Mouse (Mus musculus) layer of hippocampus, adult 9-11 months (tissue): ENCODE results near the gene Tfdp2.
A peak's percentile ranks its signal among the peaks of the same experiment; 100 is the strongest.

Experiments used
- DNase-seq: peaks from one replicate; pipeline ENCODE4 v3.0.0; 2022

Gene Tfdp2

DNA sequence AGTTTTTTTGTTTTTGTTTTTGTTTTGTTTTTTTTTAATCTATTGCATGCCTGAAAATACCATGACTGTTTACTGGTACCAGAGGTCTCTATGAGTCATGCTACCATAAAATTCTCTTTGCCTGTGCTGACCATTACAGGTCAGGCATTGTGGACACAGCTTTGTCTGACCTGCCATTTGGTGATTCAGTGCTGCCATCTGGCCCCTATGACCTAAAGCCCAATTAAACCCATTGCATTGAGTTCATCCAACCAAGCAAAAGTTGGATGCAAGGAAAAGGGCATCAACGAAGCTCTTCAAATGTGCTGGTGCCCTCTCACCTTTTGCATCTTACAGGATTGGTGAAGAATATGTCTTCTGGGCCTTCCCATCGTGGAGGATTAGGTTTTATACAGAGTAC is 39.4 kb downstream of the Tfdp2 start:
- DNase-seq, result no peak

DNA sequence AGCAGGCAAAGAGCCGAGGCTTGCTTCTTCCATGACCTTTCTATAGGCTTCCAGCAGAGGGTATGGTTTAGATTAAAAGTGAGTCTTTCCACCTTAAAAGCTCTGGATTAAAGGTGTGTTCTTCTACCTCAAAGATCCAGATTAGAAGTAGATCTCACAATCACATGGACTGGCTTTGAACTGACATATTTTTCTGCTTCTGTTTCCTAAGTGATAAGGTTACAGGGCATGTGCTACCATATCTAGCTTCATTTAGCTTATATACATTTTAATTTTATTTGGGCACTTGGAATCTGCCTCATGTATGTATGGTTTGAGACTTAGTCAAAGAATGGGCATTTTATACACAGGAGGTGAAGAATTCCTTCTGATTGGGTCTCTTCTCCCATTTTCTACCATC is 41.3 kb downstream of the Tfdp2 start:
- no peak for DNase-seq

DNA sequence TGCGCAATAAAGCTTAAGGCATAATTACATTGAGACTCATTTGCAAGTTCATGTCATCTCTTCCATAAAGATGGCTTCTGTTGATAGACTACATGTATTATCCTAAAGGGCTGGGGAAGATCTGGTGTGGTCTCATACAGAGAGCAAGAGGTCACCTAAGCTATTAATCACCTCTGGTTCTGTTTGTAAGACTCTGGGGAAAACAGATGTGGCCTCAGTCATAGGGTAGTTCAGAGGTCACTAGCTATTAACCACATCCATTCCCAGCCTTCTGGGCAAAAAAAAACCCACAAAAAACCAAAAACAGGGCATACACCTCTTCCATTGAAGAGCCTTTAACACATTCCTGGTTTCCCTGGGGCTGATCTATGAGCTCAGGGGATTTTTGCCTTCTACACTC is 42.2 kb downstream of the Tfdp2 start:
- DNase-seq, result no peak

DNA sequence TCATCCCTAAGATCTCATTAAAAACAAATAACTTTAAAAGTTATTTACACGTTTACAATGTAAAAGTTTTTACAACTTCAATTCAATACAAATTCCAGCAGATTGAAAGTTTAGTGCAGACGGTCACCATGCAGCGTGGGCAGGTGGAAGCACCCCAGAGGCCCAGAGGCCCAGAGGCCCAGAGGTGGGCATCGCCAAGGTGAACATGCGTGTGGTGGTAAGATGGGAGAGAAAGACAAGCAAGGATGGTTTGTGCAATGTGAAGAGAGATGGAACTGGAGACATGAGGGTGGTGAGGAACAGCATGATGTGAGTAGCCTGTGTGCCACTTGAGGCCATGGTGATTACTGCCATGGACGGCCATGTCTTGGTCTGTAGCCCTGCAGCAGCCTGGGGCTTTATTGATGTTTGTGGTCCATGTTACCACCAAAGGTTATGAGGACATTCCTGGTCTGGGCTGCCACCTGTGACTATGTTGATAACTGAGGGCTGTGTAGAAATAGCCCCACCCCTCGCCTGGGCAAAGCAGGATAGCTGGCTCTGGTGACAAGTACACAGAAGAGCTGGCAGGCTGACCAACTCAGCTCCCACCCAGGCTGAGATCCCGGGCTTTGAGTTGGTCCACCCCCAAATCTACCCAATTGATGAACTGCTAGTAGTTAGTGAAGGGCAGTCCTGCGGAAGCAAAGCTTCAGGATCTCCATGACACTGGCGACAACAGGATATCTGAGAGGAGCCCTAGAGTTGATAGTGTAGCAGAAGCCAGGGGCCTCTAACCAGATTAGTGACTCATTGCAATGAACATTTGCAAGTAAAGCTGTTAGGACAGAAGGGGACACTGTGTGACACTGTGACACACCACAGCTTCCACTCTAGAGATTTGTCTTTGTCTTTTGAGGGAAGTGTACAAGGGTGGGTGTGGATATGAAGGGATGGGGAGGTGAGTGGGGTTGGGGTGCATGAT is 45.3 kb downstream of the Tfdp2 start:
- no peak for DNase-seq

DNA sequence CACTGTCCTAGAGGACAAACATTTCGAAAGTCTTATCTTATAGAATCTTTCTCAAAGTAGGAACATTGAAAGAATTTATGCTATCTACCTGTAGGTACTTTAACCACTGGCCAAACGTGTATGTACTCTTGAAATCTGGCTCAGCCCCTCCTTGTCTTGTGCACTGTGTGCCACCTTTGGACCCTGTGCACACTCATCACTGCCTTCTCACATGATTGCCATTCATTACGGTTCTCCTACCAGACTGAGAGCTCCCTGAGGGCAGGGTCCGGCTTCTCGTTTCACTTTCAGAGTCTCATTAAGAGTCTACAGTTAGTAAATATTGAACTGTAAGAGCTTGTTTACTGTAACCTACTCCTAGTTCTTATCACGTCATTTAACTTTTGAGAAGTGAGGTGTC is 47.8 kb downstream of the Tfdp2 start:
- DNase-seq, result no peak

DNA sequence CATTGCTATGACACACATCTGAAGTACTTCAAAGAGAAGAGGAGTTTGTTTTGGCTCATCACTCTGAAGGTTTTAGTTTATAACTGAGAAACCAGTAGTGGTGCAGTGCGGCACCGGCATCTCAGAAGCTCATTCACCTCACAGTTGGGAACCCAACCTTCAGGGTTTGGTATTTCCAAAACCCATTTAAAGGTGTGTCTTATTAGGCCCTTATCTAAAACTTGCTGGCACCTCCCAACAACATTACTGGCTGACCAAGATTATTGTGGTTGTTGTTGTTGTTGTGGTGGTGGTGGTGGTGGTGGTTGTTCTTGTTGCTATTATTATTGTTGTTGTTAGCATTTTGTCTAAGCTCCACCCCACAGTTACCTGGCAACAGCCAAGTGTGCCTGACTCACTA is 58.7 kb downstream of the Tfdp2 start:
- DNase-seq, result no peak

DNA sequence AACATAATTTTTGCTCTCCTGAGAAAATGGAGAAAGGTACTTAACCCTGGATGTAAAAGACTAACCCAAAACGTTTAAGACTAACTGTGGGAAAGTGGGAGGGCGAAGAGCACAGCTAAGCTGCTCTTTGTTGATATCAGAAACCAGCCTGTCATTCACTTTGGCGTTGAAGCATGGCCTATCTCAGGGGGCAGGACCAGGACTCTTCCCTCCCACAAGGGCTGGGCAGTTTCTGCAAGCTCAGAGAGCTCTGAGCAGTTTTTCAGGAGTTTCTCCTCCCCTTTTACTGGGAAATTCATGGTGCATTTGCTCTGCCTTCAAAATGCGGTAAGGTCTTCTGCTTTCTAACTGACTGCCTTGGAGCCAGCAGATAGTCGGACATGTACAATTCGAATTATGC is 62.4 kb downstream of the Tfdp2 start:
- no peak for DNase-seq

DNA sequence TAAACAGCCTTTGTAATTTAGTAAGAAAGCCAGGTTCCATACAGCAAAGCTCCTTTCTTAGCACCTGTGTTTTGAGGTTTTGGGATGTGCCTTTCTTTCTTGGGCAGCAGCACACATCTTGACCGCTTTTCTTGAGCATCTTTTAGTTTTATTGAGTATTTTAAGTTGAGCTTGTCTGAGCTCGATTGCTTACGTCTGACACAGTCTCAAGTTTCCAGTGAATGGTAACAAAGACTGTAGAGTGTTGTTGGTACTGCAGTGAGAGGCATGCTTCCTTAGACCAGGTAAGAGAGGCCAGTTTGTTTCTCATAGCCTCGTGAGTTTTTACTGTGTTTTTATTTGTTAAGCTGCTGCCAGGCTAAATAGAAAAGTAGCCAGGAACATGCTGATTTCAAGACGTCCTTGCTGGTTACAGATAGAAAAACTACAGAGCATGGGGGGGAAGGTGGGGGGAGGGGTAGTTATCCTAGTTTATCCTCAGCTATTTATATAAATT is 63.0 kb downstream of the Tfdp2 start:
- no peak for DNase-seq

DNA sequence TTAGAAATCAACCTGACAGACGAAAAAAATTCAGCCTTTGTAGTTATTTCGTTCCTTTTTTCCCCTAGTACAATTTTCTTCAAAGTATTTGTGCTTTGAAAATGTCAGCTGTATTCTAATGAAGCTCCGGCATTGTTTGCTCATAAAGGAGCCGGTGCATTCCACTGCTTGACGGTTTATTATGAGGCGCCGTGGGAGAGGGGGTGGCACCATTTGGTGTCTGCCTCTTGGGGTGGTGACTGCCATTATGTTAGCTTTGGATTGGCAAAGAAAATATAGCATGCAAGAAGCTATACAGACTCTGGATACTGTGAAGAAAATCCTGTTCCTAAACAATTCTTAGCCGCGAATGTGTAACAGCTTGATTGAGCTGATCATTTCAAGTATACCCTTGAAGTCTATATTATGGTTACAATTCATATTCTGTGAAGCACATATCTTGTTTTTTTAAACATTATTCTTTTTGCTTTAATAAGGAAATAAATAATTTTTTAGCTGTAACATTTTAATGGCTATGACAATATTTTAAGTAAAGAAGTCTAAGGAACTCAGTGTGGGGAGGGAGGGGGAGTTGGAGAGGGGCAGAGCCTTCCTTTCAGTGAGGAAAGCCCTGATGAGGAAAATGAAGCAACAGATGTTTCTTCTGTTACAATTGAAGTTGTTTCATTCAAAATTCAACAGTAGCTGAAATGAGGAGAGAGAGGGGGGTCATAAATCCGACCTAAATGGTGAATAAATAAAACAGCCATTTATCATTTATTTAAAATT is 63.9 kb downstream of the Tfdp2 start:
- peak; percentile 47 for DNase-seq

DNA sequence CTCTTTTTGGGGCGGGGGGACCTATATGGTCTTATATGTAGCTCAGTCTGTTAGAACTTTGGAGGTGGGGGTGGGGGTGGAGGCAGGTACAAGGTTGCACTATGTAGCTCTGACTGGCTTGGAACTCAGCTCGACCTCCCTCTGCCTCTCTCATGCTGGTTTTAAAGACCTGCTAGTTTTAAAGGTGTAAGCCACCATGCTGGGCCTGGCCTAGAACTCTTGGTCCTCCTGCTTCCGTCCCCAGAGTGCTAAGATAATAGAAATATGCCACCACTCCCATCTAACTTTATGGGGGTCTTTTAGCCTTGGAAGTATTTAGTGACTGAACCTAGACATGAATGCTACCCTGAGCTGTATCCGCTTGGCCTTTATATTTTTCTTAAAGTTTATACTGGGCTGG is 65.0 kb downstream of the Tfdp2 start:
- DNase-seq, result no peak

DNA sequence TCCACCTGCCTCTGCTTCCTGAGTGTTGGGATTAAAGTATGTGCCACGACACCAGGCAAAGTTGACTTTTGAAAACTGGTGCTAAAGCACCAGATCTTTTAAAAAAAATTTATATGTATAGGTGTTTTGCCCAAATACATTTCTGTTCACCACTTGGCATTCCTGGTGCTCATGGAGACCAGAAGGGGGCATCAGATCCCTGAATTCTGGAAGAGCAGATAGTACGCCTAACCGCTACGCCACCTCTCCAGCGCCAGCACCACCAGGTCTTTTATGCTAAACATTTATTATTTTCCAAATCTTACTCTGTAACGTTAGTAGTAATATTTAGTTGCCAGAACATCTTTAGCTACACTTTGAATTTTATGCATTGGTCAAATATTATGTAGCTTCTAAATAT is 65.9 kb downstream of the Tfdp2 start:
- DNase-seq, result no peak

DNA sequence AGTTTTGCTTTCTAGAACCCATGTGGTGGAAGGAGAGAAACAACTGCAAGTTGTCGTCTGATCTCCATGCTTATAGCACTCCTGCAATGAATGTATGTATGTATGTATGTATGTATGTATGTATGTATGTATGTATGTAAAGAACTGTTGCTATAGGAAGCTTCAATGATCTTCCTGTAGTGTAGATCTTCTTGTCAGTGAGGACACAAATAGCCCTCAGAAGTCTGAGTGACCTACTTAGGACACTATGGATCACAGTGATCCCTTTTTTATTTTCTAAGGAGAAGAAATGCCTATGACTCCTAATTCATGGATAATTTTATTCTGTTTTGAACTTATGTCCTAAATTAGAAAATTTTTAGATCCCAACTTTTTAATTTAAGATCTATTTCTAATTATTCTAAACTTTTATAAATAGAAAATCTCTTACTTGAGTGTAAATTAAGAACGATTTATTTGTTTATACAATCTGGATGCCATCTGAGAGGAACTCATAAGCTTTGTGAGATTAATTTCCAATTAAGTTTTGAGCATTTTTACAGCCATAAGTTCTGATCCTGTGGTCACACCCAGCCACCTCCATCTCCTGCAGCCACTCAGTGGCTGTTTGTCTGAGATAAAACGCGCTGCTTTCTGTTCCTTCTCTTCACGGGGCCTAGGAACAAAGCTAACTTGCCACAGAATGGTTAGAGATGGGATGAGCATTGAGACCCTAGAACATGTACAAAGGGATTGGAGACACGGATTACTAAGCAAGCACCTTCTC is 70.9 kb downstream of the Tfdp2 start:
- DNase-seq, result no peak

DNA sequence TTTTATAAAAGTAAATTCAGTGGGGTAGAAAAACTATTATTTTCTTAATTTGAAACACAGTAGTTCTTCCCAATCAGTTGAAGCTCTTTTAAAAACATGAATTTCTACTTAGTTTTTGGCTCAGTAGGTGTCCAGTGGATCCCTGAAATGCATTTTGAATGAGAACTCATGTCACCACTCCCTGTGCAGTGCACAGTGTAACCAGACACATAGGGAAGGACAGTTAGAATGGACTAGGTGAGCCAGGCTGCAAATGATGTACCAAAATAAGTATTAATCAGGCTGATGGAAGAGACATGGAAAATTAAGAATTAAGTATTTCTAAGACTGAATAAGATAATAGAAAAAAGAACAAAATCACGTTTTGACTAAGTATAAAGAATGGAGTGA is 71.5 kb downstream of the Tfdp2 start:
- DNase-seq, result no peak

DNA sequence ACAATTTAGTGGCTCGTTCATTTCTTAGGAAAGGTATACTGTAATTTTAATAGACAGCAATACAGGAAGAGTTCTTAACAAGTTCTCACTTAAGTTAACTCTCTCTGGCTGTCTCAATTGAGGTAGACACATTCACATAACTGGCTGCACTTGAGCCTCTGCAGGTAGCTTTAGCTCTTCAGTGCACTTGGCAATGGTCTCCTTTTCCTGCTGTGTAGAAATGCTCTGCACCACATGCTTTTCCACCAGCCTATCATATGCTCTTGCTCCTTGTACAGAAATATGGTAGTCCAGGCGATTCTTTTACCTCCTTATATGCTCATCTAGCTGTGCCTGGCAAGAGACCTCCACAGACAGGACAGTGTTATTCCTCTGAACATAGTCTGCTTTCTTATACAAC is 73.7 kb downstream of the Tfdp2 start:
- no peak for DNase-seq

DNA sequence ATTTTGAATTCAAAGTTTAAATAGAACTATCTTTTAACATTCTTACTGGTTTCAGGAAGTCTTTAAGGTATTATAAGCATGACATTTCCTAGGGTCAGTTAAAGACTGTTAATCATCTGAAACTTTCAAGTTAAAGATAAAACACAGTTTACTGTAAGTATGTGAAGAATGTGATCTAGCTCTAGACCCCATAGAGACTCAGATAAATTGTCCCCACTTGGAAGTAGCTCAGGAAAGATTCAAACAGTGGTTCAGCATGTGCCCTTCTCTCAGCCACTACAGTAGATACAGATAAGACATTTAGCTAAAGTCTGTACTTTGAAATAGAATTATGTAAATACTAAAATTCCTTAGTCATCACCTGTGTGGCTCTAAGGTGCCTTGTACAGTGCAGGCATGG is 79.5 kb downstream of the Tfdp2 start:
- DNase-seq, result no peak

DNA sequence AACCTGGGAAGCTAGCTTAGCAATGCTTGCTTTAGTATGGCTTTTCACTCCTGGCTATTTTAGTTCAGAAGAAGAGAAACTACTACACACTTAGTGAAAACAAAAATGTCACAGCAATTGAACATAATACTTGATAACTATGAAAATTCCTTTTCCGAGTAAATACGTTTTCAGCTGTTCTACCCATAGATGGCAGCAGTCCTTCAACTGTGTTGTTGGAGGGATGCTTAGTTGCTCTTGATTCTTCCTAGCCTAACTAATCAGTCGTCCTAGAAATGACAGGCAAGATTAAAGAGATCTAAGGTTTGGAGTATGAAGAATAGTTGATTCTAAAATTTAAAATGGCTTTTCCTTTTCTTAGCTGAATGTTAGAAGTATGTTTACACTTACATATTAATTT is 85.4 kb downstream of the Tfdp2 start:
- no peak for DNase-seq

DNA sequence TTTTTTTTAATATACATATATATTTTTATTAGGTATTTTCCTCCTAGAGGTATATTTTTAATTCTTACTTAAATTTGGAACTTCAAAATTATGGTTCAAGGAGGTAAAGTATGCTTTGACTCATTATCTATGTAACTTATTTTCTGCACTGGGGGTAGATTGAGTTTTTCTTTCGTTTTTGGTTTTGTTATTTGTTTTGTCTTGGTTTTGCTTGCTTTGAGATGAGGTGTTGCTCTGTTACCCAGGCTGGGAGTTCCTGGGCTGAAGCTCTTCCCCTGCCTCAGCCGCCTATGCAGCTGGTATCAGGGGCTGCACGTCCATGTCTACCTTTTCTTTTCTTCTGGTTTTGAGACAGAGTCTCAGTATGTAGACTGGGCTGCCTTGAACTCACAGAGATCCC is 86.0 kb downstream of the Tfdp2 start:
- no peak for DNase-seq

DNA sequence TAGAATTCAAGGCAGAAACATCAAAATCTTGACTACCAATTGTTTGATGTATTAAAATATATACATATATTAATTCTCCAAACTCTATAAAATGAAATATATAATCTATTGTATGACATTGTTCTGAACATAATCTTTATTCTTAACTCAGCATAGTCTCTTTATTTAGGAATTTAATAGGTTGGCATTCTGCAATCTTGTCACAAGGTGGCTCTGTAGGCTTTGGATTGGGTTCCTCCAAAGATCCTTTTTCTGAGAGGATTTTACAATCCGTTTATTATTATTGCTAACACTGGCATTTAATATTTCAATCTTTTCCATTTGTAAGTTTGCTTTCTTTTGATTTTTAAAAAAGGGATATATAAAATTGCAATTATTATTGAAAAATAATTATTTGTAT is 88.8 kb downstream of the Tfdp2 start:
- DNase-seq, result no peak

DNA sequence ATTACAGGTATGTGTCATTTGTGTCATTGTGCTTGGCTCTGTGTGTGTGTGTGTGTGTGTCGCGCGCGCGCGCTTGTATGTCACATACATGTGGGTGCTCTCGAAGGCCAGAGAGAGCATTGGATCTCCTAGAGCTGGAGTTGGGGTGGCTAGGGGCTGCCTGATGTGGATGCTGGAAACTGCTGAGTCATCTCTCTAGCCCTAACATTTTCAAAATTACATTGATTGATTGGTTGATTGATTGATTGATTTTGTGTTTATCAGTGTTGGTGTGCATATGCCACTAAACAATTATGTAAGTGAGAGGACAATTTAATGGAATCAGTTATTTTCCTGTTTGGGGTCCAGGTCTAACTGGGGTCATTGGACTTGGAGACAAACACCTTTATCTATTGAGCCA is 96.1 kb downstream of the Tfdp2 start:
- no peak for DNase-seq

DNA sequence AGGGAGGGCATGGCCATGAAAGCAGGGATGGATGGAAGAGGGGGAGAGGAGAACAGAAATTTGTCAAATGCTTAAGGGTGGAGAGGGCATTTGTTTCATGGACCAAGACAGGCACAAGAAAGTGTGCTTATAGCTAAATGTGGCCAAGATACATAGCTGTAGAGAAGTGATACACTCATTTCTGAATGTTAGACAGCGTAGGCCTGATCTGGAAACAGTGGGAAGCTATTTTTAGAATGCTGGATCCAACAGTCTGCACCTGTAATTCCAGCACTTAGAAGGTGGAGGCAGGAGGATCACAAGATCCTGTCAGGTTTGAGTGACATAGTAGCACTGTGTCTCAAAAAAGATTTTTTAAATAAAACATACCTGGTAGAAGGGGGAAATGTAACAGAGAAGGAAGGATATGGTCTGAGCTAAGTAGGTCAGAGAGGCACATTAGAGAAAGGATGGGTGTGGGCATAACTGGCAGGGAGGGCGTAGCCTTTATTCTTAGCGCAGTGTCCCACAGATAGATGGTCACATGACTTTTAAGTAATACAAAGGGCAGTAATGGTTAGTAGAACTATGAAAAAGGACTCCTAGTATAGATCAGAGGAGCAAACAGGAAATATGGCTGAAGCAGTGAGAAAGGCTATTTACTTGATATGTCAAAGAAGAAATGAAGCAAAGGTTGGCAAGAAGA is 103.4 kb downstream of the Tfdp2 start:
- DNase-seq, result no peak

DNA sequence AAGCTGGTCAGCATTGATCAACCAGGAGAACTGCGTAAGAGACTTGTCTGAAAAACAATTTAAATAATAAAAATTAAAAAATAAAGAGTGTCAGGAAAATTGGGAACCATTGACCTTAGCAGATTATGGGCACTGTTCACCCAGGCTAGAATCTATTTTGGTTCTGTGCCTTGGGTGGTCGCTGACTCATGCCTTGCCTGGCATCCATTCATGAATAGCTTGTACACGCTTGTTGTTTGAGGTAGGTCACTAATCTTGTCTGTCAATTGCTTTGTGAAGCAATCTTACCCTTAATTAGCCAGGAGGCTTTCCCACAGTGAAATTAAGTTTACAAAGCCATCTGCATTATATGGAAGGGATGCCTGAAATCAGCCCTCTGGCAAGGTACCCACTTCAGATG is 112.7 kb downstream of the Tfdp2 start:
- DNase-seq, result no peak

DNA sequence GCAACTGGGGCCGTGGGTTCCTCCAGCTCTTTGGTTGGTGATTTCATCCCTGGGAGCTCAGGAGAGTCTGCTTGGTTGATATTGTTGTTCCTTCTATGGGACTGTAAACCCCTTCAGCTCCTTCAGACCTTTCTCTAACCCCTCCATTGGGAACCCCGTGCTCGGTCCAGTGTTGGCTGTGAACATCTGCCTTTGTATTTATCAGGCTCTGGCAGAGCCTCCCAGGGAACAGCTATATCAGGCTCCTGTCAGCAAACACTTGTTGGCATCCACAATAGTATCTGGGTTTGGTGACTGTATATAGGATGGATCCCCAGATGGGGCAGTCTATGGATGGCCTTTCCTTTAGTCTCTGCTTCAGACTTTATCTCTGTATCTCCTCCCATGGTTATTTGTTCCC is 116.0 kb downstream of the Tfdp2 start:
- no peak for DNase-seq

DNA sequence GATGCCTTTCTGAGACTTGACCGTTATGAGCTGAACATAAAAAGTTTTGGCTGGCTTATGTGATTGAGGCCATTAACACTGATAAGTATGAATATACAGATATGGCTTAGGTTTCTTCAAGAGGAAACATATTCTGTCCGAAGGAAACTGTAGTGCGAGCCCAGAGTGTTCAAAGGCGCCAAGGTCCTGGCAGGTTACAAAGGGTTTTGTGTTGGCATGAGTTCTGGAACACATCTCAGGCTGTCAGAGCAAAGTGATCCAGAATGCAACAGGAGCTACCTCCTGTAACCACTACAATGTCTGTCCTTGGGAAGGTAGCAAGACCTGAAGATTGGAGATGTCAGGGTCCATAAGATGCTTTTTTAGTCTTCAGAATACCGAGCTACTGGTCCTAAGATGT is 123.3 kb downstream of the Tfdp2 start:
- DNase-seq, result no peak
